Mouse (Mus musculus) midbrain, embryonic 15.5 days (tissue): ENCODE data around the gene Ugt1a9. TPM values are rescaled to one million over a fixed set of nuclear protein-coding genes. Genes with fewer than 3 reads are reported as not detected.
"Not testable (repeated sequence)": the region's sequence is repeated elsewhere in the genome, so short reads cannot be mapped to it uniquely, and the experiment has no call there.

ENCODE experiments used
- ATAC-seq: fragments of 200-750 bp; cut with Nextera tagmentation; replicated peaks from 2 replicates; pipeline ENCODE4 v1.8.0; 2017; ENCODE audit warnings: moderate TSS enrichment
- H3K27ac ChIP-seq: fragments of 300-500 bp; sonication (generic); 2 replicates; pipeline ENCODE4 v1.5.1; 2015; ENCODE audit warnings: mild to moderate bottlenecking, inconsistent platforms
- H3K27me3 ChIP-seq: fragments of 300-500 bp; sonication (generic); replicated peaks from 2 replicates; pipeline ENCODE4 v1.6.1; 2015; ENCODE audit warnings: inconsistent platforms
- H3K36me3 ChIP-seq: fragments of 300-500 bp; sonication (generic); replicated peaks from 2 replicates; pipeline ENCODE4 v1.6.1; 2015; ENCODE audit warnings: inconsistent platforms
- H3K4me1 ChIP-seq: fragments of 300-500 bp; sonication (generic); 2 replicates; pipeline ENCODE4 v1.6.1; 2015; ENCODE audit warnings: inconsistent platforms
- H3K4me2 ChIP-seq: fragments of 300-500 bp; sonication (generic); 2 replicates; pipeline ENCODE4 v1.6.1; 2015; ENCODE audit warnings: inconsistent platforms, mild to moderate bottlenecking, moderate library complexity
- H3K4me3 ChIP-seq: fragments of 300-500 bp; sonication (generic); 2 replicates; pipeline ENCODE4 v1.5.1; 2015; ENCODE audit warnings: mild to moderate bottlenecking, inconsistent platforms
- H3K9ac ChIP-seq: fragments of 300-500 bp; sonication (generic); 2 replicates; pipeline ENCODE4 v1.6.1; 2015; ENCODE audit warnings: mild to moderate bottlenecking, inconsistent platforms
- H3K9me3 ChIP-seq: fragments of 300-500 bp; sonication (generic); 2 replicates; pipeline ENCODE4 v1.6.1; 2016; ENCODE audit warnings: inconsistent platforms
- whole genome bisulfite sequencing: fragments of 180-500 bp; shearing (Covaris S2); methylation state at CpG from one replicate; pipeline ENCODE4 v1.1.7; 2015; ENCODE audit warnings: mixed read lengths; 5-methylcytosine and 5-hydroxymethylcytosine counted together
- polyA plus RNA-seq: library from polyadenylated mRNA; unstranded; fragments of >200 nt; fragmentation: Nextera tagmentation; extraction: Ambion mirVana; gene quantifications from 2 replicates; pipeline ENCODE4 v1.2.1, GENCODE M21; 2015

Ugt1a9 gene
- polyA plus RNA-seq, 1 experiment from 2014 or later: not detected

DNA sequence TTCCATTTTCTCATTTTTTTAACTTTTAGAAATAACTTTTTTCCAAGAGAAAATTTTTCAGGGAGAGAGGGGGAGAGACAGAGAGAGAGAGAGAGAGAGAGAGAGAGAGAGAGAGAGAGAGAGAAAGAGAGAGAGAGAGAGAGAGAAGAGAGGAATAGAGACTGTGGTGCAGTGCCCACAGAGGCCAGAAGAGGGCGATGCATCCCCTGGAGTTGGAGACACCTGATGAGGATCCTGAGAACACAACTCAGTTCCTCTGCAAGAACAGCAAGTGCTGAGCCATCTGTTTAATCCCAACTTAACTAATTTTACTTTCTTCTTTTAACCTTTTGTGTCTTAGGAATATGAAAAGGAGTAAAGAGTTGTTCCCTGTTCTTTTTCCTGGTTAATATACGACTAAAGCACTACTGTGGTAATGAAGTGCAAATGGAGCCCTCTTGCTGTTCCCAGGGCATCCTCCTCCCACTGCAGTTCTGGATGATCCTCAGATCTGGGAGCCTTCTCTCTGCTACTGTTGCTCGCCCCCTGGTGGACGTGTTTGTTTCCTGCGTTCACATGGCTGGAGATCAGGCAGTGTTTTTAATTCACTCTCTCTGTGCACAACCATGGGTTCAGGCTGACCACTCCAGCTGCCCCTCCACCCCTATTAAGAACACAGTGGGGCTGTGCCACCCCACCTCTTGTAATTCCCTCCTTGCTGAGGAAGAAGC lies 73.5 kb downstream of the Ugt1a9 start:
- WGBS: 1% methylated on average over 5 of the region's 5 CpGs
- not testable (repeated sequence) for H3K9ac ChIP-seq, H3K27me3 ChIP-seq, H3K4me3 ChIP-seq, H3K4me2 ChIP-seq, H3K27ac ChIP-seq, H3K36me3 ChIP-seq, ATAC-seq, H3K9me3 ChIP-seq, H3K4me1 ChIP-seq

DNA sequence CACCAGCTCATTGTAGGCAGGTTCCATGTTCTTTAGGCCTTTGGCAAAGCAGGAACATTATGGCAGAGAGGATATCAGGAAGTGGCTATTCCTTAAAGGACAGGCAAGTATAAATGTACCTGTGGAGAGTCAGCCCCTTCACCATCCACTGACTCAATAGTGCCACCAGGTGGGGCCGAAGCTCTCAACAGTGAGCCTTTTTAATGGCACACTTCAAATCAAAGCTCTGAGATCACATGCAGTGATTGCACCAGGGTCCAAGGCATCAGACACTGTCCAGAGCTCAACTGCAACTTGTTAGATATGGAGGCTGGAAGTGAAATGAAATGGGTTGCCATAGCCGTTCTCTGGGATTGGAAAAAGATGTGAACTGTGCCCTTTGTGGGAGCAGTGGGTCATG lies 74.7 kb downstream of the Ugt1a9 start:
- not testable (repeated sequence) for H3K27me3 ChIP-seq, H3K36me3 ChIP-seq, H3K9me3 ChIP-seq, H3K27ac ChIP-seq, H3K4me1 ChIP-seq, H3K4me3 ChIP-seq, H3K9ac ChIP-seq, H3K4me2 ChIP-seq, ATAC-seq
- 78% methylated on average over 2 of the region's 2 CpGs for WGBS

DNA sequence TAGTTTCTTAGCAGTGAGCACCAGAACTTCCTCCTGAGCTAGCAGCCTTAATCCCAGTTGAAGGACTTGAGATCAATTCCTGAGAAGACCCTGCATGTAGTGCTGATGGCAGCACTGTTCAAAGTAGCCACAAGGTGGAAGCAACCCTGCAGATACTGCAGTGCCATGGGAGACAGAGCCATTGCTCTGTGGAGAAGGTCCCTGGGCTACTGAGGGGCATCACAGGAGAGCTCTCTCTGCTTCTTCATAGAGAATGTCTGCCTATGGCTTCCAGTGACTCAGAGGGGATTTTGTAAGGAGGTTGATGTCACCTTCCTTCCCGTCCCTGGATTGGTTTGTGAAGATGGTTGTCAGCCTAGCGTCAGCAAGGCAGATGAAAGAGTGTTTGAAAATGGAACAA lies 79.5 kb downstream of the Ugt1a9 start:
- H3K36me3 ChIP-seq, H3K9me3 ChIP-seq, H3K27ac ChIP-seq, H3K9ac ChIP-seq, ATAC-seq, H3K27me3 ChIP-seq, H3K4me3 ChIP-seq, H3K4me1 ChIP-seq, H3K4me2 ChIP-seq: not testable (repeated sequence)
- 75% methylated on average over 2 of the region's 2 CpGs for WGBS

DNA sequence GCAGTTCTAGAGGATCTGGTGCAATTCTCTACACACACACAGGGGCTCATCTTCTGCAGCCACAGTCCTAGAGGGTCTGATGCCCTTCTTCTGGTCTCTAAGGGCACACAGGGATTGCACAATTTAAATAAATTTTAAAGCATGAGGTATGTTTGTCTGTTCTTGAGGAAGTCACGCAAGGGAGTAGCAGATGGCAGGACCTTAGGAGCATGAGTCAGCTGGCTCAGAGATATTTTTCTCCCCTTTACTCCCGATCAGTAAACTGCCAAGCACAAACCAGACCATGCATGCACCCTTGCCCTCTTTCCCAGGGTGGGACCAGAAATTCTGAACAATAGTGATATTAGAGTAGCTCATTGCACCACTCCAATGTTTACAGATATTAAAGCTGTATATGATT lies 87.8 kb downstream of the Ugt1a9 start:
- WGBS: 82% methylated on average over 2 of the region's 2 CpGs
- no peaks in the 10 kb centered on the region for H3K9me3 ChIP-seq
- no peak overlapping the region for H3K4me3 ChIP-seq
- no peaks in the 10 kb centered on the region for H3K4me1 ChIP-seq
- no peak overlapping the region for H3K9ac ChIP-seq
- ATAC-seq: no peak
- no peak overlapping the region for H3K4me2 ChIP-seq
- H3K27me3 ChIP-seq: no peaks in the 10 kb centered on the region
- H3K27ac ChIP-seq: no peak overlapping the region
- no peaks in the 10 kb centered on the region for H3K36me3 ChIP-seq

DNA sequence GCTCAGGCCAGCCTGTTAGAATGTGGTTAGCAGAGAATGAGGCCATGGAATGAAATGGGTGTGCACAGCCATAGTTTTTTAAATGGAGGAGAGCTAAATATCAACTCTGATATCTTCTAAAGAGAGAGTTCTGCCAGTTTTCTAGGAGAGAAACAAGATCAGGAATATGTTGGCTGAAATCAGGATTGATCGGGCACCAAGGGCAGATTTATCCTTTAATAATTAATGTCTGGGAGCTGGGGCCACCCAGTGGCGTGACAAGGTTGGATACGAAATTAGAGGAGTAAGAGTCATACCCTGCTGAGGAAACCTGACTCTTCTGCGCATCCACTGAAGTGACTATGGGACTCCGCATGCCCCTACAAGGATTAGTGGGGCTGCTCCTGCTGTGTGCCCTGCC lies 95.1 kb downstream of the Ugt1a9 start, which contains the start of gene Ugt1a5:
Gene Ugt1a5 (plus strand): TSS at position 302 of the 400 bp plus-strand sequence.
- no peak within 1 kb of the TSS for H3K9ac ChIP-seq
- 82% methylated on average over 5 of the region's 5 CpGs for WGBS
- no peak within 1 kb of the TSS for H3K27ac ChIP-seq
- H3K9me3 ChIP-seq: no peaks in the 10 kb centered on the region
- H3K4me3 ChIP-seq: no peak within 1 kb of the TSS
- H3K27me3 ChIP-seq: no peaks in the 10 kb centered on the region
- no peaks in the 10 kb centered on the region for H3K36me3 ChIP-seq
- H3K4me1 ChIP-seq: no peaks in the 10 kb centered on the region
- no peak within 1 kb of the TSS for H3K4me2 ChIP-seq
- ATAC-seq: no peak

DNA sequence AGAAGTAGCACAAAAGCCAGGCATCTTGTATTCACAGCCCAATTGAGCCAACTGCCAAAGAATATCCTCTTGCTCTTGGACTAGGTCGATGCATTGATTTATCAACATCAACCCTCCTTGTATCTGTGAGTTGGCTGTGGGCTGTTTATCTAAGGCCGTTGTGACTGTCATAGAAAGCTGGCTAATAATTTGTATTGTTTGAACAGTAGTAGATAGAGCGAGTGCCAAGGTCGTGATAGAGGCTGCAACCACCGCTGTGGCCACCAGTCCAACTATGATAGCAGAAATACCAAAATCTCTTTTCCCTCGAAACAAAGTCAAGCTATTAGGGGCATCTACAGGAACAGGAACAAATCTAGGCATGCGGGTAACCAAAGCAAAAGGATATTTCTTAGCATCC lies 101.6 kb downstream of the Ugt1a9 start:
- H3K9ac ChIP-seq, H3K4me2 ChIP-seq, H3K4me3 ChIP-seq, H3K27me3 ChIP-seq, H3K27ac ChIP-seq, H3K4me1 ChIP-seq, ATAC-seq, H3K36me3 ChIP-seq, H3K9me3 ChIP-seq: not testable (repeated sequence)
- 85% methylated on average over 7 of the region's 7 CpGs for WGBS

DNA sequence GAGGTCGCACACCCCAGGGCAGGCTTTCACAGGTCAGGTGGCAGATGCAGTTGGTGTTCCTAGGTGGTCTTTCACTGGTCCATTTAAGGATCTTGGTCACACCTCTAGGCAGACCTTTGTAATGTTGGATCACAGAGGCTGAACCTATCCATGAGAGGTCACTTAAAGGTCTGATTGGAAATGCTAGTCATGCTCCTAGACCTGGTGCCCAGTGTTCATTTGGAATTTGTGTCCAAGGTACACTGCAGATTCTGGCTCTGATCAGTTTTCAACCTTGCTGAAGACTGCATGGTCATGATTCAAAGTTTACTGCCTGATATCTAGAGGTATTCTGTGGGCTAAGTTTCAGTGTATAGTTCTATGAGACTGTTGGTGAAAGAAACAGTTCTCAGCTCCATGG lies 109.1 kb downstream of the Ugt1a9 start:
- H3K27me3 ChIP-seq: no peaks in the 10 kb centered on the region
- H3K4me1 ChIP-seq: no peaks in the 10 kb centered on the region
- H3K36me3 ChIP-seq: no peaks in the 10 kb centered on the region
- peaks cover 2% of the 10 kb centered on the region; the same call in 1 of the 2 replicates for H3K9me3 ChIP-seq
- H3K4me2 ChIP-seq: no peak overlapping the region
- no peak overlapping the region for H3K27ac ChIP-seq
- no peak for ATAC-seq
- H3K4me3 ChIP-seq: no peak overlapping the region
- WGBS: 96% methylated on average over 1 of the region's 1 CpGs
- H3K9ac ChIP-seq: no peak overlapping the region

DNA sequence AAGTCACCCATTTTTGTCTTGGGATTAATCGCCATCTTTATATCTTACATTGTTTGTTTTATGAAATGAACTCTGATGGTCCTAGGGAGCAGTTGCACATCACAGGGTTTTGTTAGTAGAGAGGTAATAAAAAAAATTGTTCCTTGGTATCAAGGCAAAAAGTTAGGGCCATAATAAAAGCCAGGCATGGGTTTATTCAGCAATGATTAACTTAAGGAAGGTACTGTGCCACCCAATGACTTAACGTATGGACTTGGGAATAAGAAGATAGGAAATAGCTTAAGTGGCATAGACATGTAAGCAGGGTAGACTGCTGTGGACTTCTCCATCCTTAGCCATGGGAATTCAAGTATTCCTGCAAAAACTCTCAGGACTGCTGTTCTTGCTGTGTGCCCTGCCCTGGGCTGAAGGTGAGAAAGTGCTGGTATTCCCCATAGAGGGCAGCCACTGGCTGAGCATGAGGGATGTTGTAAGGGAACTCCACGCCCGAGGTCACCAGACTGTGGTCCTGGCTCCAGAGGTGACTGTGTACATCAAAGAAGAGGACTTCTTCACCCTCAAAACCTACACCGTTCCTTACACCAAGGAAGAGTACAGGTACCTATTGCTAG lies 115.8 kb downstream of the Ugt1a9 start:
- WGBS: 88% methylated on average over 5 of the region's 5 CpGs

DNA sequence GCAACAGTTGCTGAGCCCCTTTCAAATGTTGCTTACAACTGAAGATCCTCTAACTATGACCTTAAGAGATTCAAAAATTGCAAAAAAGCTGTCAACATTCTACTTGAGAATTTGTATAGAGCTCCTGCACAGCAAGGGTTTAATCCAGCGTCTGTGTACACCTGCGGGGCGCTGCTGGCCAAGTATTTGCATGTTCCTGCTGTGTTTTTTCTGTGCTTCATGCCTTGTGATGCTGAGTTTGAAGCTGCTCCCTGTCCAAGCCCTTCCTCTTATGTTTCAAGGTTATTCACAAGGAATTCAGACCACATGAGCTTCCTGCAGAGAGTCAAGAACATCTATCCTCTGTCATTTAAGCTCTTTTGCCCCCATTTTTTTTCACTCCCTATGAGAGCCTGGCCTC lies 121.5 kb downstream of the Ugt1a9 start:
- H3K36me3 ChIP-seq: no peaks in the 10 kb centered on the region
- H3K9me3 ChIP-seq: no peaks in the 10 kb centered on the region
- no peak overlapping the region for H3K4me2 ChIP-seq
- H3K9ac ChIP-seq: no peak overlapping the region
- H3K27me3 ChIP-seq: no peaks in the 10 kb centered on the region
- WGBS: 73% methylated on average over 3 of the region's 3 CpGs
- H3K4me1 ChIP-seq: no peaks in the 10 kb centered on the region
- H3K4me3 ChIP-seq: no peak overlapping the region
- no peak overlapping the region for H3K27ac ChIP-seq
- no peak for ATAC-seq

More for the DNA sequence above, 115.8 kb downstream of the Ugt1a9 start:
- H3K27ac ChIP-seq: no peak overlapping the region
- H3K9me3 ChIP-seq: no peaks in the 10 kb centered on the region
- ATAC-seq: no peak
- no peak overlapping the region for H3K9ac ChIP-seq
- H3K4me1 ChIP-seq: no peaks in the 10 kb centered on the region
- H3K36me3 ChIP-seq: no peaks in the 10 kb centered on the region
- H3K27me3 ChIP-seq: no peaks in the 10 kb centered on the region
- H3K4me3 ChIP-seq: no peak overlapping the region
- H3K4me2 ChIP-seq: no peak overlapping the region

DNA sequence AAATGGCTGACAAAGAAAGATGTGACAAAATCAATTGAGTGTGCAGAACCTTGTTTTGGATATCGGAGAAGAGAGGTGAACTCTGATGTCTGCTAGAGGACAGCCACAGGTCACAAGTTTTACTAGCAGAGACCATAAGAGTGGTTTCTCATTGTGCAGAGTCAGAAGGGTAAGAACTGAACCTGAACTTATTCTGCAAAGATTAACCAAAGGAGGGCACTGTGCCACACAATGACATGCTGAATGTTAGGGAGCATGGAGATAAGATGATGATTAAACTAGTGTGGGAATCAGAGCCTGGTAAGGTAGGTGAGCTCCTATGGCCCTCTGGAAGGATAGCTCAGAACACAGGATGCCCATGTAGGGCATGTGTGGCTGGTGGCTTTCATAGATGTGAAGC lies 125.1 kb downstream of the Ugt1a9 start:
- Histone ChIP-seq H3K4me1 (no peaks in the 10 kb centered on the region), H3K9ac (no peak overlapping the region), H3K4me2 (no peak overlapping the region), H3K9me3 (no peaks in the 10 kb centered on the region), H3K4me3 (no peak overlapping the region), H3K36me3 (no peaks in the 10 kb centered on the region), H3K27me3 (no peaks in the 10 kb centered on the region), H3K27ac (no peak overlapping the region)
- ATAC-seq: no peak
- 87% methylated on average over 1 of the region's 1 CpGs for WGBS

DNA sequence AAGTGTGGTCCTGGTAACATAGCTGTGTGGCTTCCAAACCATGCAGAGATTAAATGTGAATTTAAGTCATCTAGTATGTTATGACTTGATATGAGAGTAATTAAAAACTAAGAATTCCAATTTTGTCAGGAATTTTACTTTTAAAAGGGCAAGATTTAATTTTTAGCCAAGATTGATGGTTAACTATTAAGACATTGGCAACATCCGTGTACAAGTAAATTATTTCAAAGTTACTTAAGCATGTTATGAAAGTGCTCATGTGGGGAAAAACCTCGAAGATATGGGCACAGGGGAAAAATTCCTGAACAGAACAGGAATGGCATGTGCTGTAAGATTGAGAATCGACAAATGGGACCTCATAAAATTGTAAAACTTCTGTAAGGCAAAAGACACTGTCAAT lies 126.8 kb downstream of the Ugt1a9 start:
- H3K27ac ChIP-seq: no peak overlapping the region
- no peak overlapping the region for H3K9ac ChIP-seq
- H3K27me3 ChIP-seq: no peaks in the 10 kb centered on the region
- H3K4me2 ChIP-seq: no peak overlapping the region
- H3K9me3 ChIP-seq: no peaks in the 10 kb centered on the region
- H3K36me3 ChIP-seq: no peaks in the 10 kb centered on the region
- no peak for ATAC-seq
- H3K4me1 ChIP-seq: no peaks in the 10 kb centered on the region
- H3K4me3 ChIP-seq: no peak overlapping the region
- 83% methylated on average over 3 of the region's 3 CpGs for WGBS

DNA sequence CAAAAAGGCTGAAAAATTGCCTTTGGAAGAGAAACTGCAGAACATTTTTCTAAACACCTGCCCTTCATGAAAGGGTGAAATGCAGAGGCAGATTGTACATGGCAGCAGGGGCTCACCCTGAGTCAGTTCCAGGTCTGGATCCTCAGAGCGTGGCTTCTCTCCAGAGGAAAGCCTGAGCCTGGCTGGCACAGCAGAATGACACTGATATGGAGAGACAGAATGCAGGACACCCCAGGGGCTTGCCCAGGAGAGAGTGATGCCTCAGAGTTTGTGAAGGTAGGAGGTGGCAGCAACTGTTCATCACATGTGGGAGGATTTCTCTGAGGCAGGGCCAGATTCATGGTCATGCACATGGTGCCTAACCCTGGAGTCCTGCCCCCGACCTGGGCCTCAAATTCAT lies 129.4 kb downstream of the Ugt1a9 start:
- 63% methylated on average over 2 of the region's 2 CpGs for WGBS
- H3K9ac ChIP-seq: no peak overlapping the region
- H3K27me3 ChIP-seq: no peaks in the 10 kb centered on the region
- ATAC-seq: no peak
- no peaks in the 10 kb centered on the region for H3K36me3 ChIP-seq
- no peaks in the 10 kb centered on the region; the same call in 1 of the 2 replicates for H3K9me3 ChIP-seq
- no peak overlapping the region for H3K4me3 ChIP-seq
- peaks cover 1% of the 10 kb centered on the region for H3K4me1 ChIP-seq
- no peak overlapping the region for H3K27ac ChIP-seq
- no peak overlapping the region for H3K4me2 ChIP-seq

DNA sequence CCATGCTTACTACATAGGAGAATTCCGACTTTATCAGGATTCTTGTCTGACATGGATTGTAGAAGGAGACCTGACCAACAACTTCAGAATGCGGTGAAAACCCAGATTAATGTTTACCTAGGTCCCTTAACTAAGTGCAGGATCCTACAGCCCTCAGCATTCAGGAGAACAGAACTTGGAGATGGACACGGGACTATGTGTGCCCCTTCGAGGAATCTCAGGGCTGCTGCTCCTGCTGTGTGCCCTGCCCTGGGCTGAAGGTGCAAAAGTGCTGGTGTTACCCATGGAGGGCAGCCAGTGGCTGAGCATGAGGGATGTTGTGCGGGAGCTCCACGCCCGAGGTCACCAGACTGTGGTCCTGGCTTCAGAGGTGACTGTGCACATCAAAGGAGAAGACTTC lies 129.9 kb downstream of the Ugt1a9 start, which contains the start of gene Ugt1a2:
Gene Ugt1a2 (plus strand): TSS at position 146 of the 400 bp plus-strand sequence.
- Histone ChIP-seq H3K27me3 (no peaks in the 10 kb centered on the region), H3K4me1 (peaks cover 6% of the 10 kb centered on the region), H3K9me3 (no peaks in the 10 kb centered on the region; the same call in 1 of the 2 replicates), H3K4me2 (no peak within 1 kb of the TSS), H3K9ac (no peak within 1 kb of the TSS), H3K36me3 (no peaks in the 10 kb centered on the region), H3K27ac (no peak within 1 kb of the TSS), H3K4me3 (no peak within 1 kb of the TSS)
- ATAC-seq: no peak
- 88% methylated on average over 7 of the region's 7 CpGs for WGBS
